Mouse (Mus musculus) kidney, postnatal 36 days (tissue): ENCODE measurements around the gene Mfsd14a.
"Not testable (repeated sequence)": the region's sequence is repeated elsewhere in the genome, so short reads cannot be mapped to it uniquely, and the experiment has no call there.

Source experiments
- DNase-seq, 2 experiments: peaks; one replicate each; pipeline ENCODE4 v3.0.0; 2021 to 2022; ENCODE audit warnings: mixed read lengths in 2 of 2

The Mfsd14a gene

GRCm38 (mm10) chr3:116662463-116662863 lies at the start of gene Mfsd14a:
Gene Mfsd14a (minus strand): TSS chr3:116662677.
- peak; percentile 99 to 100 for DNase-seq

GRCm38 (mm10) chr3:116711624-116712435 lies 49.4 kb upstream of the Mfsd14a start:
- peak; percentile 68 to 88 for DNase-seq

- no peak for DNase-seq
These were observed 48.5 kb upstream of the Mfsd14a start for GRCm38 (mm10) chr3:116710941-116711340.

- DNase-seq, result no peak
These were observed 43.2 kb upstream of the Mfsd14a start for GRCm38 (mm10) chr3:116705637-116706204.

GRCm38 (mm10) chr3:116703835-116704234 lies 41.4 kb upstream of the Mfsd14a start:
- peak; percentile 28 to 42 for DNase-seq

GRCm38 (mm10) chr3:116702647-116703272 lies 40.3 kb upstream of the Mfsd14a start:
- DNase-seq, result no peak

- no peak for DNase-seq
These were observed 39.1 kb upstream of the Mfsd14a start for GRCm38 (mm10) chr3:116701601-116702000.

GRCm38 (mm10) chr3:116698786-116699185 lies 36.3 kb upstream of the Mfsd14a start:
- peak in 1 of 2 experiments; percentile 20 for DNase-seq

- no peak for DNase-seq
These were observed 33.1 kb upstream of the Mfsd14a start for GRCm38 (mm10) chr3:116695666-116695985.

- no peak for DNase-seq
These were observed 32.6 kb upstream of the Mfsd14a start for GRCm38 (mm10) chr3:116694955-116695665.

- no peak for DNase-seq
These were observed 31.8 kb upstream of the Mfsd14a start for GRCm38 (mm10) chr3:116694312-116694711.

GRCm38 (mm10) chr3:116681160-116681559 lies 18.7 kb upstream of the Mfsd14a start, which contains the start of gene Gm43191:
Gene Gm43191 (minus strand): TSS chr3:116681260.
- DNase-seq, result no peak

GRCm38 (mm10) chr3:116664281-116664680 lies 1.8 kb upstream of the Mfsd14a start:
- not testable (repeated sequence) for DNase-seq

- peak in 1 of 2 experiments; percentile 12 for DNase-seq
These were observed 535 bp downstream of the Mfsd14a start for GRCm38 (mm10) chr3:116661870-116662414.

GRCm38 (mm10) chr3:116661288-116661869 lies 1.1 kb downstream of the Mfsd14a start:
- no peak for DNase-seq

- DNase-seq, result no peak
These were observed 2.5 kb downstream of the Mfsd14a start for GRCm38 (mm10) chr3:116659856-116660430.

- DNase-seq, result peak; percentile 25 to 30
These were observed 3.4 kb downstream of the Mfsd14a start for GRCm38 (mm10) chr3:116658928-116659565.

GRCm38 (mm10) chr3:116656184-116656965 lies 6.1 kb downstream of the Mfsd14a start:
- no peak for DNase-seq

- DNase-seq, result not testable (repeated sequence)
These were observed 8.4 kb downstream of the Mfsd14a start for GRCm38 (mm10) chr3:116654051-116654450.

- no peak for DNase-seq
These were observed 9.1 kb downstream of the Mfsd14a start for GRCm38 (mm10) chr3:116653278-116653945.
